Mouse (Mus musculus): ENCODE results near the gene Krt19.

Gene Krt19

DNA sequence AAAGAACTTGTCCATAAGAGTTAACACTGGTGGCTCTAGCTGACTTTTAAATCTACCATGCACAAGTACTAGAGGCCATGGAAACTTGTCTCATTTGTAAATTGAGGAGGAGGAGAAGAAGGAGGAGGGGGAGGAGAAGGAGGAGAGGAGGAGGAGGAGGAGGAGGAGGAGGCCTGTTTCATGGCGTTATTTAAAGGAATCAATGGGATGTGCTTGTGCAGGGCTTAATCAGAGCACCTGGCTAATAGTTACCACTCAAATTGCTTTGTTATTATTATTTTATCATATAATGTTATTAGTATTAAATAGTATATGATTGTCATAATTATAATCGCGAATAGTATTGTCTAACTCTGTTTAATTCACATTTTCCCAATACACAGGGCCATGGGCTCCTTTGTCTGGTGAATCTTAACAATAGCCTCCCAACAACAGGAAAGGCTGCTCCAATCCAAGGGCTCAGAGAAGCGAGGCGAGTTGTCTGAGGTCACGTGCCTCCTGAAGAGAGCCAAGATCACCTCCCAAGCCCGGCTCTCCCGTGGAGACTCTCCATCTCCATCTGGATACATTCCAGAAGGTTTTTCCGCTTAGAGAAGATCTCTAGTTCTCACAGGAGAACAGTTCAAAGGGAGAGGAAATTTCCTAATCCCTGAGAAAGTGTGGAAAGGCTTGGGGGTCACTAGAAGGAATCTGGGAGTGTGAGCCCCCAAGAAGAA lies at the start of gene Krt19:
TSS of gene Krt19 (minus strand) at position 51 of the 716 bp plus-strand sequence.
- no peak for DNase-seq (ENCODE audit: extremely low spot score)

DNA sequence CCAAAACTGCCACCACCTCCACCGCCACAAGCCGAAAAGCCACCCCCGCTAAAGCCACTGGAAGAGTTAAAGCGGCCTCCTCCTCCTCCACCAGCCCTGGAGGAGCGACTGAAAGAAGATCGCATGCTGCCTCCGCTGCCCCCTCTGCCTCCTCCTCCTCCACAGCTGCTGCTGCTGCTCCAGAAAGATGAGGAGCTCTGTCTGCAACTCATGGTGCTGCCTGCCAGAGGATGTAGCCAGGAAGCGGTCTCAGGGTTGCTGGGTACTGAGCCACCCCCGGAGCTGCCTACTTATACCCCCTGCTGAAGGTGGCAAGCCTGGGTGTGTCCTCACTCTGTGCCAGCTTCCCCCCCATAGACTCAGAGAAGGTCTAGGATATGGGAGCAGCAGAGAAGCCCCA lies 44.5 kb upstream of the Krt19 start, which contains the start of gene Krt9:
TSS of gene Krt9 (minus strand) at position 255 of the 400 bp plus-strand sequence.
- DNase-seq (ENCODE audit: extremely low spot score) = no peak

DNA sequence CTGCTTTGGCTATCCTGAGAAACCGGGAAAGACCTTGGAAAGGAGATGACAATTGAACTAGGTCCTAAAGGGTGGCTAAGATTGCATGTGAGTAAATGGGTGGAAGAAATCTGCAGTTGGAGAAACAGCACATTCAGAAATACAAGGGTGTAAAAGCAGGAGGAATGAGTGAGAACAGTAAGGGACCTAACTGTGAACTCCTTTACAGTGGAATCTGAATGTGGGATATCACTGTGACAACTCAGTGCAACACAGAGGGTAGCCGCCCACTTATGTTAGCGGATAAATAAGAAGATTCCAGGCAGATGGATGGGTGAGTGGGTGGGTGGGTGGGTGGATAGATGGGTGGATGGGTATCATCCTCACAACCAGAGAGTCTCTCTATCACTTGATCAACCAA lies 43.4 kb upstream of the Krt19 start:
- DNase-seq (ENCODE audit: extremely low spot score) = no peak

DNA sequence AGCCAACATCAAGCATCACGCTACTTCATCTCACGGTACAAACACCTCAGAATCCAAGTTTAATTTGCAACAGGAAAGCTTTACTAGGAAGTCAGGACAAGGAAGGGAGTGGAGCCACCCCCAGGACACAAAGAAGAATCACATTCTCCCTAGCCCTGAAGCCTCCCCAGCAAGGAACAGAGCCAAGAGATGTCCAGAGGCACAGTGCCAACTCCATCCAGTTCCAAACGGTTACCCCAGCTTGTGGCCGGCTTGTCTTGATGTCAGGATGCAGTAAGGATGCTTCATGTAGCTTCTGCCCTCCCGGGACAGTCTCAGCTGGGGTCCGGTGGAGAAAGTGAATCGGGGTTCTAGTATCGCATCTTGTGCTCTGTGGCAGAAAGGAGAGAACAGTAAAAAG lies 38.3 kb upstream of the Krt19 start:
- no peak for DNase-seq (ENCODE audit: extremely low spot score)

DNA sequence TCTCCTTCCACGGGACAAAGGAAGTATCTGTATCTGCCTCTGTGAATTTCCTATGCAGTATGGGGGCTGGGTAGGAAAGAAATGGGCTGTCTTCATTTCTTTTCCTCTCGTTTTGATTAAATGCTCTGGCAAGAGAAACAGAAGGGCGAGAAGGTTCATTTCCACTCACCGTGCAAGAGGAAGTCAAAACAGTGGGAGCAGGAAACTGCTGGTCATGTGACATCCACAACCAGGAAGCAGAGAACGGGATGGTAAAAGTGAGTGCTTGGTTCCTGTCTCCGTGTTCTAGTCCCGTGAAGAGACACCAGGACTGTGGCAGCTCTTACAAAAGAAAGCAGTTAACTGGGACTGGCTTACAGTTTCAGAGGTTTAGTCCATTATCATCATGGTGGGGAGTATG lies 33.3 kb upstream of the Krt19 start:
- DNase-seq (ENCODE audit: extremely low spot score) = no peak

DNA sequence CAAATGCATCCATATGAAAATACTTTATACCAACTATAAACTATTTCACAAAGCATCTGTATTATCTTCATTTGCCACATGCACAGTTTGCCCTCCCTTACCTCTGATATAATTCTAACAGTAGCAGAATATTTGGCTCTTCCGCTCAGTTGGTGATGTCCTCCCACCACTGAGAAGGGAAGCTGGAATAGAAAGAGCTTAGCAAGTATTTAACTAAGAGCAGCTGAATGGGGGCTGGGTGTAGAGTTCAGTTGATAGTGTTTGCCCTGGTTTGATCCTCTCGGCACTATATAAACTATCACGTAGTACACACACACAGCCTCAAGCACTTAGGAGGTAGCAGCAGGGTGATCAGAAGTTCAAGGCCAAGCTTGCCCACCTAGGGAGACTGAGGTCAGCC lies 30.8 kb upstream of the Krt19 start:
- DNase-seq (ENCODE audit: extremely low spot score) = no peak

DNA sequence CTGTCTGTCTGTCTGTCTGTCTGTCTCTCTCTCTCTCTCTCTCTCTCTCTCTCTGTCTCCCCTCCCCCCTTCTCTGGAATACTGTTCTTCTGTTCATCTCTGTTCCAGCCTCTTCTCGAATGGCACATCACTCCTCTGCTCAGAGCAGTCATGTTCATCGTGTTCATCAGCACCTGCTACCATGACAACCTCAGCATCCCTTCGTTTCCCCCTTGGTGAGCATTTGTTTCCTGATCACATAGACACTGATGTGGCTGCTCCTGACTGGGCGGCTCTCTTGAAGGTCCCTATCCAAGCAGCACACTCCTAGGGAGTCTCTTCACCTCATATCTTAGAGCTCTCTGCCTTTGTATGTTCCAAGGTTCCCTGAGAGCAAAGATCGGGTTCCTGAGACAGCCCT lies 29.8 kb upstream of the Krt19 start:
- DNase-seq (ENCODE audit: extremely low spot score) = no peak

DNA sequence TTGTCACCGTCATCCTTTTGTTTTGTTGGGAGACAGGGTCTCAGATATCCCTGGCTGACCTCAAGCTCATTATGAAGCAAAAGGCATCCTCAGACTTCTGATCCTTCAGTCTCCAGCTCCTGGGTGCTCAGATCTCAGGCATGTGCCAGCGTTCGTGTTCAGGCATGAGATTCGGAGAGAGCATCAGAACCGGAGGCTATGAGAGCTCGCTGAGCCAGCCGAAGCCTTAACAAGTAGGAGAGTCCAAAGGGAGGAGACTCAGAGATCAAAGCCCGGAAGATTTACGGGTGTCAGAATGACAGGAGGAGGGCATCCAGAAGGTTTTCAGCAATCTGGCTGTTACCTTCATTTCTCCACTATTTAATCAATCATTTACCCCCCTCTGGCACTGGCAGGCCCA lies 28.3 kb upstream of the Krt19 start:
- no peak for DNase-seq (ENCODE audit: extremely low spot score)

DNA sequence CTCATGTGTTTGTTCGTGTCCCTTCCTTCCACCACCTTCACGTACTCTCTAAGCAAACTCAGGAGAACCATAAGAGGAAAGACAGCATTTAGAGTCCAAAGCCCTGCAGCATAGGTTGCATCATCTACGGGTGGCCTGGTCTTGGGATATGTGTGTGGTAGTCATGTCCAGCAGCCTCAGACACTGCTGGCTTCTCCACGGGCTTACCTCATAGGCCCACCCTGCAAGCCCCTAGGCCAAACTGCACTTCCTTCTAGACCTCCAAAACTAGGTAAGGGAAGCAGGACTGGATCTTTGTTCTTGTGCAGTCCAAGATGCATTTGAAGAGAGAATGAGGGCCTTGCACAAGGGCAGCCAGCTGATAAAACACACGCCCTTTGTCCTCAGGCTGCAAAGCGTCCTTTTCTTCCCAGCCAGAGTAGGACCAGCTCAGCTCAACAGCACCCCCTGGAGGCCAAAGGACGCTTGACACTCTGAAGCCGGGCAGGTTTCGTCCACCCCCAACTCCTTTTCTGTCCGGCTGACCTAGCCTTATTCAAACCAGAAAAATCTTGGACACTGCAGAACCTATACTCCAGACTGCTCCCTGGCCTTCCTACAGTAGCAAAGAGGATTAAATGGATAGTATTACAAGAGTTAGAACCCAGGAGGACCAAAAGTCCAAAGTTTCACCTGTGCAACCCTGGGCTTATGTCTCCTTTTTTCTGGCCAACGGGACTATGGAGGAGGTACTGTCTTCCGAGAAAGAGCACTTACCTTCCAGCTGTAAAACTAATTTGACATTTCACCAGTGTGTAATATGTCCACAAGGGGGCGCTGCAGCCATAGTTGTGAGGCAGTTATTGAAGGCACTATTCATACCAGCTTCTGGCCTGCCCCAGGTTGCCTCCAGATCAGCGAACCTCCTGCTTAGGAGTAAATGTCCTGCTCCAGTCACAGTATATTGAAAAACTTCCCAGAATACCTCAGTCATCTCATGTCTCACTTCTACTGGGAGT lies 20.6 kb upstream of the Krt19 start:
- peak; percentile 87 for DNase-seq (ENCODE audit: extremely low spot score)

DNA sequence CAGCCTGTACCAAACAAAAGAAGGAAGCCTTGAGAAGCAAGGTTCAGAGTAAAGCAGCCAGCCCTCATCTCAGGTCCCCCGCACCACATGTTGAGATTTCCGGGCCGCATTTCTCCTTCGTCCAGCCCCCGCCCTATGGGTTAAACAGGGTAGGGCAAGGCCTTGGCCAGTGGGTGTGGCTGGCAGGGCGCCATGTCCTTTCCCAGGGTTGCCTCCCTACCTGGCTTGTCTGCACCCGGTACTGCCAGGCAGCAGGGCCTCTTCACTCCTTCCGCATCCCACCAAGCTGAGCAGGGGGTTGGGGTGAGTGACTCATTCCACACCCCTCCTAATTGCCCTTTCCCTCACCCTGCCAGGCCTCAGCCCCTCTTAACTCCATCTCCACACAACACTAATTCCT lies 19.6 kb upstream of the Krt19 start:
- no peak for DNase-seq (ENCODE audit: extremely low spot score)

DNA sequence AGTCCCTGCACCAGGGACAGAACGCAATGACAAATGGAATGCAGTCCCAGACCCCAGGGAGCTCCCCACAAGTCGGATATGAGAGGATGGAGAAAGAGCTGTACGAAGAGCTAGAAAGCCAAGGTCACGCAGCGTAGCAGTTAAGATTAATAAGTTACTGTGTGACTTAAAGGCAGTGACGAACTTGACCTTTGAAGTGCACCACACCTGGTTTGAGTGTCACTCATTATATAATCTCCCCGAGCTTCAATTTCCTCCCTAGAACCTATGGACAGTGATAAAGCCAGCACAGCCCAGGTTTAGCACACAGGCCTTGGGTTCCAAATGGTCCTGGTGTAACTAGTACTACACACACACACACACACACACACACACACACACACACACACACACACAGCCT lies 15.9 kb upstream of the Krt19 start:
- DNase-seq (ENCODE audit: extremely low spot score) = no peak

DNA sequence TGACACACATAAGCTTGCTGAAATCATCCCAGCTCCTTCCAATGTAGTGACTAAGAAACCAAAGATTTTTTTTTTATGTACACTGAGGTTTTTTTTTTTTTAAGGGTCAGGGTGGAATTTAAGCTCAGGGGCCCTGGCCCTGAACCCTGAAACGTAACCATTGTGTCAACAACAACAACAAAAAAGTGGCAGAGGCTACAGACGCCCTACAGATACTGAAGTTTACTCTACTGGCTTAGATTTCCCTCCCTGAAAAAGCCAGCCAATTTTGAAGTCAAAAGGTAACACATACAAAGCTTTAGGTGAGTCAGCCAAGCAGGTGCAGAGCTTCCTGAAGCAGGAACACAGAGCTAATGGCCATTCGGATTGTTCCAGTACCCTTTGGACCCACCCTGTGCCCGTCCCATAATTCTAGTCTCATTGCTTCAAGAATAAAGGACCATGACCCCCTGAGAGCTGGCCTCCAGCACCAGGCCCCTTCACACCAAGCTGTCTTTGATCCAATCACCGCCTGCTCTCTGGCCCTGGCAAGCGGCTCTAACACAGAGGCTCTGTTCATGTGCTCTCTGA lies 9.5 kb upstream of the Krt19 start:
- no peak for DNase-seq (ENCODE audit: extremely low spot score)

DNA sequence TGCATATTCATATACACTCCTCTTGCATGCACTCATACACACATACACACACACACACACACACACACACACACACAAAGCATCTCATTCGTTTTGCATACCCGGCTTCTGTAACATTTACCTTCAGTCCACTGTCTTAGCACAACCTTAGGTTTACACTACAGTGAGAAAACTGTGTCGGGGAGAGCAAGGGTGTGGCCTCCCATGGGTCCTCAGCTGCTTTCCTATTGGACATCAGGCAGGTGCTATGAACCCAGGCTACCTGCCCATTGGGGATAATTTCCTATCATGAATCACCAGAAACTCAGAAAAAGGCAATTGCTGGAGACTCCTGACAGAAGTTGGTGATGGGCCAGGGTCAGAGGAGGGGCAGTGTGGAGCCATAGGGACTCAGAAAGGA lies 8.9 kb upstream of the Krt19 start:
- DNase-seq (ENCODE audit: extremely low spot score) = no peak

DNA sequence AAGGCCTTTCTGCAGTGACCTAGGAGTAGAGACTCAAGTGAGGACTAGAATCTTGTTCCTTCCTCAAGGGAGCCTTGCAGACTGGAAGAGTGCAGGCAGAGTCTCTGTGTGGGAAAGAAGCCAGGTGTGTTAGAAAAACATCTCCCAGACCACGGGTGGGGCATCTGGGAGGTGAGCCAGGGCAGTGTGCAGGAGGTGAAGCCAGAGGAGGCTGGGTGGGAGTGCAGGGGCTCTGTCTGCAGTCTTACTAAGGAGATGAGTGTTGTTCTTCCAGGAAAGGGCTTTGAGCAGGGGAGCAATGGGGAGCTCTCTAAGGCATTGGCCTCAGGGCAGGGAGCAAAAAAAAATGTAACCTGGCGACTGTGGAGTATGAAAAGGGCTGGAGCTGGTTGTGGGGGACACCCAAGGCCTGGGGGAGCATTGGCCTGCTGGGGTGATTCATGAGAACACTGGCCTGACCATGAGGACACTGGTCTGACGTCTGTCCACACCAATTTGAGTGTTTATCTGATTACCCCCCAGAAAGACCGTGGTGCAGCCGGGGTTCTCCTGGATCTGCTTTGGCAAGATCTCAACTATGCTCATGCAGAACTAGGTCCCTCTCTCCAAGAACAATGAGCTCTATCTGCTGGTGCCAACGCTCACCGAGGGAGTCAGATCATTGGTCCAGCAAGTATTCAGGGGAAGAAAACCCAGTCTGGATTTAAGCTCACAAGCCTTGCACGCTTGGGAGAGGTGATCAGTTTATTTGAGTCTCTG lies 7.2 kb upstream of the Krt19 start:
- DNase-seq (ENCODE audit: extremely low spot score) = no peak

DNA sequence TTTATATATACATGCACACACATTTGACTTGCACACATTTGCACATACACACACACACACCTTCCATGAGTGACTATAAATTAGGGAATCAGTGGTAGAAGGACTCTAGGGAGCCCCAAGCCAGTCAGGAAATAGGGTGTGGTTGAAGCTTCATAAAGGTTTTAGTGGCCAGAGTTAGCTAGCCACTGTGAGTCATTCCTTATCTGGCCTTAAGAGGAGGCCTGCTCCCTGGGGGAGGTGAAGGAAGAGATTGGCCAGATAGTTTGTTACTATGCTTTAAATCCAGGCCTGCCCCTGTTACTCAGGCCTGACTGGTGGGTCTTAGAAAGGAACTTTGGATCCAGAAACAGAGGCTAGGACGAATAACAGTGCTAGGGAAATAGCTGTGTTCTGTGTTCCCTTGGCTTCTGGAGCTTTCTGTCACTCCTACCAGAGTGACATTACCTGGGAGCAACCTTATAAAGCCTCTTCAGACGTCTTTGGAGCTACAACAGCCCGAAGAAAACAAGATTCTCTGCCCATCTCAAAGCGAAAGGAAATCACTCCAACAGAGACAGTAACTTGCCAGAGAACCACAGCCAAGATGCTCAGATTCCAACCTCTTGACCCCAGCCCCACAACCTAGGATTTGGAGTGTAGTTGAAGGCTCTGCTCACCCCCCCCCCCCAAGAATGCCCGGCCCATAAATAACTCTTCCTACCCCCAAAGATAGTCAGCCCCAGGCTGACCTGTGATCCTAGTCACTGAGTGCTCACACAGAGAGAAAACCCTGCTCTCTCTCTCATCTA lies 705 bp downstream of the Krt19 start:
- DNase-seq (ENCODE audit: extremely low spot score) = no peak

DNA sequence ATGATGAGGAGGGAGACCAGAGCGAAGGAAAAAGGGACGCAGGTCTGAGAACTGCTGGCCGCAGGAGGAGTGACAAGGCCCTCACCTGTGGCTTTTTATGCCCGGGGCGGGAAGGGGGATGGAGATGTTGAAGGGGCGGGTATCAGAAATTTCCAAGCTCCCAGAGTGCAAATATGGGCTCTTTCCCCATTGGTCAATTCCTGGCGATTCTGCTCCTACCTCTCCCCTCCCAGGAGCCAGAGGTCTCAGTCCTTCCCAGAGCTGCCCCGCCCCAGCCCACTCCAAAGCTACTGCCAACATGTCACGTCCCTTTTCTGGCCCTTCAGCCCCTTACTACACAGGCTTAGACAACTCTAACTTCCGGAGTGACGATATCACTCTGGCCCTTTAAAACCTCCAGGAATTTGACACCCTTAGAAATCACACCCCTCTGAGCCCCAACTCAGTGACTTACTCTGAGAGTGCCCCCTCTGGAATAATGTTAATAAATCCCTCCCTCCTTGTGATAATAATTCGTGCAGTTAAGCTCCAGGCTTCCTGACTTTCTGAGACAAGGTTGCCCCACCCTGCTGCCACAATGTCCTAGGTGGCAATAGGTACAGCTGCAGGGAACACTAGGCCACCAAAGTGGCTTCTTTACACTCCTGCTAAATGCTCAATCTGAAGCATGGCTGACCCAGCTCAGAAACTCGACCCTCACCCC lies 2.5 kb downstream of the Krt19 start:
- no peak for DNase-seq (ENCODE audit: extremely low spot score)

DNA sequence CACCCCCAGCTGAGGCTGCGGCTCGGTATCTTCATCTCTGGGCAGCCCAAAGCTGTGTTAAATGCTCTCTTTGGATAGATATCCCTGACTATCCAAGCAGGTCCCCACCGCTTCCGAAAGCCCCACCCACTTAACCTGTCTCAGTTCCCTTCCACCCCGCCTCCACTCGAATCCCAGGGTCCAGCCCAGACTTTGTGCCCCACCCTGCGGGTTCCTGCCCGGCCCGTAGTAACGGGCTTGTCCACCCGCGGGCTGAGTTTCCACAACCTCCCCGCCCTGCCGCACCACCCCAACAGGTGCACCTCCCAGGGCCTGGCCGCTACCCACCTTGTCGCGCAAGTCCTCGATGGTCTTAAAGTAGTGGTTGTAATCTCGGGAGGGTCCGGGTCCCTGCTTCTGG lies 3.4 kb downstream of the Krt19 start:
- DNase-seq (ENCODE audit: extremely low spot score) = no peak

DNA sequence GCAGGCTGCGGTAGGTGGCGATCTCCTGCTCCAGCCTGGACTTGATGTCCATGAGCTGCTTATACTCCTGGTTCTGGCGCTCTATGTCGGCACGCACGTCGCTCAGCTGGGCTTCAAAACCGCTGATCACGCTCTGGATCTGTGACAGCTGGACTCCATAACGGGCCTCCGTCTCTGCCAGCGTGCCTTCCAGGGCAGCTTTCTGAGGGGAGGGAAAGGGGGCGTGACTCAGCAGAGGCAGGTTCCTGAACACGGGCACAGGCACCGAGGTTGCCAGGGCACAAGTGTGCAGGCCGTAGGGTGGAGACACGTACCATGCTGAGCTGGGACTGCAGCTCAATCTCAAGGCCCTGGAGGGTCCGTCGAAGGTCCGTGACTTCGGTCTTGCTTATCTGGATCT lies 7.5 kb downstream of the Krt19 start:
- no peak for DNase-seq (ENCODE audit: extremely low spot score)

DNA sequence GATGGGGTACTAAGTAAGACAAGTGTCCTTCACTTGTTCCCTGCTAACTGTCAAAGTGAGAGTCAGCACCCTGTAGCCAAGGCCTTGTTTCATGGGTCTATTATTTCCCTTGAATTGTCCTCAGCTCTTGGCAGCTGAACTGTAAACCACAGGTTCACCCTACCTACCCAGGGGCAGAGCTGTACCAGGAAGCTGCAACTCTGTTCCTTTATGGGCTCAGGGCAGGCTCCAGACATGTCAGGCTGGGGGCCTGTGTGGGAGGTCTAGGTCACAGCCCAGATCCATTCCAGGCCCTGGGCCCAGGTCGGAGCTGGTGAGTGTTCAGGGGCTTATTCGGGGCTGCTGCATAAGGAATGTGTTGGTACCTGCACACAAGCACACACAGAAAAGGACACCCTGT lies 9.1 kb downstream of the Krt19 start:
- DNase-seq (ENCODE audit: extremely low spot score) = no peak

DNA sequence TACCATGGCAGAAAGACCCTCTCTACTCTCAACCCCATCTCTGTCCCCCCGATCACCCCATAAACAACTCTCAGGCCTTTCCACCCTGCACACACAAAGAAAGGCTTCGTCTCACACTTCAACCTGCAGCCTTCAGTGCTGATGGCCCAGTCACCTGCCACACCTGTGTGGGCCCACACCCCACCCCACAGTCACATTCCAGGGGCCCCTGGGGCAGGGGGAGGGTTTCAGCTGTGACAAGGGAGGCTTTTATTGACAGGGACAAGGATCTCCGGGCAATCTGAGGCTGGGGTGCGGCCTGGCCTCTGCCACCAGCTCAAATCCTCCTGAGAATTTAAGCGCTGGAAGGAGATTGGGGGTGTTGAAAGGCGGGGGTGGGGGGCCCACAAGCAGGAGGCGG lies 9.7 kb downstream of the Krt19 start:
- no peak for DNase-seq (ENCODE audit: extremely low spot score)

All from embryo, embryonic 9.5 days (tissue).